ENCODE assay signal across 8 mouse cellular contexts in genomic region chr9:66514256-66514770, GRCm38 (mm10). TPM values are rescaled to one million over a fixed set of nuclear protein-coding genes. Genes with fewer than 3 reads are reported as not detected.
A peak's percentile ranks its signal among the peaks of the same experiment; 100 is the strongest.
DNase-seq lines count a peak whose midpoint lies in the region; ATAC-seq lines count a peak whose summit lies in the region.

Gene Fbxl22, minus strand, starts transcription at chr9:66514593.

- H3K9me3 ChIP-seq in forebrain, embryonic 15.5 days = no peaks in the 10 kb centered on the region
- no peaks in the 10 kb centered on the region for H3K9me3 ChIP-seq in hindbrain, embryonic 10.5 days
- H3K9me3 ChIP-seq in midbrain, embryonic 13.5 days = no peaks in the 10 kb centered on the region

- no peak within 1 kb of the TSS for H3K4me3 ChIP-seq in forebrain, embryonic 15.5 days
- no peak within 1 kb of the TSS for H3K4me3 ChIP-seq in hindbrain, embryonic 10.5 days
- H3K4me3 ChIP-seq in midbrain, embryonic 13.5 days (replicated peaks) = no peak within 1 kb of the TSS

- no peak within 1 kb of the TSS for H3K4me2 ChIP-seq in forebrain, embryonic 15.5 days (replicated peaks)
- H3K4me2 ChIP-seq in midbrain, embryonic 13.5 days (replicated peaks) = no peak within 1 kb of the TSS

- peaks cover 49% of the 10 kb centered on the region for H3K36me3 ChIP-seq in forebrain, embryonic 15.5 days
- peaks cover 74% of the 10 kb centered on the region for H3K36me3 ChIP-seq in hindbrain, embryonic 10.5 days
- peaks cover 59% of the 10 kb centered on the region for H3K36me3 ChIP-seq in midbrain, embryonic 13.5 days

- intact Hi-C loops in left cerebral cortex, postnatal 25 days (cut with DNase I) = loop anchor here (5.0 to 10.0 kb wide), 4 partner anchors 98 to 473 kb away; no protein-coding TSS in a partner anchor

- ATAC-seq in forebrain, embryonic 15.5 days (replicated peaks) = no peak
- ATAC-seq in midbrain, embryonic 13.5 days = no peak

- H3K27ac ChIP-seq in forebrain, embryonic 15.5 days (replicated peaks) = peak within 1 kb of the TSS; percentile 97
- H3K27ac ChIP-seq in hindbrain, embryonic 10.5 days = no peak within 1 kb of the TSS
- H3K27ac ChIP-seq in midbrain, embryonic 13.5 days = peak within 1 kb of the TSS; percentile 96; the same call in 1 of the 2 replicates

- H3K9ac ChIP-seq in forebrain, embryonic 15.5 days (replicated peaks) = no peak within 1 kb of the TSS
- H3K9ac ChIP-seq in midbrain, embryonic 13.5 days (replicated peaks) = no peak within 1 kb of the TSS

- peak; percentile 47 for DNase-seq in adrenal gland, postnatal 10 days
- no peak for DNase-seq in adrenal gland, adult 8-10 months
- DNase-seq in brain, adult 2 months (ENCODE audit: low read depth, low spot score) = peak; percentile 83
- DNase-seq in hindbrain, embryonic 10.5 days (ENCODE audit: low spot score) = peak; percentile 27
- peak; percentile 45 to 69 for DNase-seq in left cerebral cortex, postnatal 25 days (ENCODE audit: low spot score in 2 of 2)
- DNase-seq in thymus, postnatal 36 days = peak; percentile 46 to 66

- H3K27me3 ChIP-seq in forebrain, embryonic 15.5 days = no peaks in the 10 kb centered on the region
- H3K27me3 ChIP-seq in hindbrain, embryonic 10.5 days (ENCODE audit: insufficient read depth, poor library complexity, severe bottlenecking) = no peaks in the 10 kb centered on the region
- H3K27me3 ChIP-seq in midbrain, embryonic 13.5 days = no peaks in the 10 kb centered on the region

- peaks cover 31% of the 10 kb centered on the region for H3K4me1 ChIP-seq in forebrain, embryonic 15.5 days
- peaks cover 35% of the 10 kb centered on the region for H3K4me1 ChIP-seq in hindbrain, embryonic 10.5 days (replicated peaks)
- H3K4me1 ChIP-seq in midbrain, embryonic 13.5 days (replicated peaks) = peaks cover 31% of the 10 kb centered on the region

- 66% methylated on average over 17 of the region's 17 CpGs for WGBS in forebrain, embryonic 15.5 days
- WGBS in hindbrain, embryonic 10.5 days = 74% methylated on average over 17 of the region's 17 CpGs
- WGBS in midbrain, embryonic 13.5 days = 72% methylated on average over 17 of the region's 17 CpGs

RNA-seq across cellular contexts. Expression of gene Fbxl22, which starts in this region (rescaled TPM):
- total RNA-seq in adrenal gland, postnatal 10 days (2021) = 1 to 10 TPM; 1.4 to 1.9 TPM
- under 1 TPM; 0.52 to 0.84 (median 0.65) TPM for total RNA-seq in adrenal gland, adult 8-10 months (2022)
- polyA plus RNA-seq in forebrain, embryonic 15.5 days (2015; fragmentation: Nextera tagmentation; extraction: Ambion mirVana) = 1.6 and 1.9 TPM in 2 replicates
- 1.5 and 1.6 TPM in 2 replicates for polyA plus RNA-seq in hindbrain, embryonic 10.5 days (2016; fragmentation: Nextera tagmentation; extraction: Ambion mirVana)
- under 1 TPM; 0.34 TPM for total RNA-seq in left cerebral cortex, postnatal 25 days (2021)
- 1.7 and 2.2 TPM in 2 replicates for polyA plus RNA-seq in midbrain, embryonic 13.5 days (2015; fragmentation: Nextera tagmentation; extraction: Ambion mirVana)

Comparison
In these comparisons a context has a peak if more than half of its experiments do, and no peak if none do; other contexts are left out.
1. Peak in DNase-seq in left cerebral cortex, postnatal 25 days; RNA of the gene not detected or under 1 TPM.